Mouse (Mus musculus): ENCODE results near the gene Ppef2. TPM values are rescaled to one million over a fixed set of nuclear protein-coding genes. Genes with fewer than 3 reads are reported as not detected.

The Ppef2 gene
- polyA plus RNA-seq, 1 experiment from 2014 or later, result 0.16 TPM

DNA sequence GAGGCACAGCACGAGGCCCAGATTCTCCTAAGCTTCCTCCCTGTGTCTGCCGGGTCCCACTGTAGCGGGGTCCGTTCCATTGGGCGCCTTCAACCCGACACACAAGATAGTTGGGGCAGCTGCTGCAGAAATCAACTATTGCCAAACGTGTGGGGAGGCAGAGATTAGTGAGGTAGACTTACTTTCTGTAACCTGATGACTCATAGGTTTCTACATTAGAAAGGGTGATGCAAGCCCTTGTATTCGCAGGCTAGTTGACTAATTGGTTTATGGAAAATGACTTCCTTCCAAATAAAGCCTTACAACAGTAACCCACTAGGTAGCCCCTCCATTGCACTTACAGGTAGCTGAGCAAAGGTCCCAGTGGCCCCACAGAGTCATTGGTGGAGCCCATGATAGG, 6.6 kb upstream of the Ppef2 start:
- Histone ChIP-seq H3K27me3 (ENCODE audit: low read depth, poor library complexity, severe bottlenecking) (no peaks in the 10 kb centered on the region), H3K27ac (no peak overlapping the region), H3K36me3 (0 out of 2 replicates have a peak, but pooled peaks cover 3% of the 10 kb centered on the region), H3K9me3 (replicated peaks) (no peaks in the 10 kb centered on the region), H3K4me1 (peaks cover 18% of the 10 kb centered on the region), H3K4me3 (no peak overlapping the region)
- 91% methylated on average over 8 of the region's 8 CpGs for WGBS
- DNase-seq (ENCODE audit: low spot score), result no peak

DNA sequence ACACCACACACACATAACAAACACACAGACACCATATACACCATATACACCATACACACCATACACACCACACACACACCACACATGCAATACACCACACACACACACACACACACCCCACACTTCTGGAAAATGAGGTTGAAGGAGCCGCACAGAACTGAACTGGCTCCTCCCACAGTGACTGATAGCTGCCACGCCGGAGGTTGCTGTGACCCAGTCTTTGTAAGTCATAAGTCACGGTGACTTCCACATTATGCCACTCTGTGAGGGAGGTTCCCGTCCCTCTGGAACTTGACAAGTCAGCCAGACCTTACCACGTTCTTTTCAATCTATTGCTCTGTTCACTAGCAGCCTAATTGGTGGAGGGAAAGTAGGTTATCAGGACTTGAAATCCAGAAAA, 1.6 kb downstream of the Ppef2 start:
- no peak for DNase-seq (ENCODE audit: low spot score)
- 74% methylated on average over 6 of the region's 6 CpGs for WGBS
- Histone ChIP-seq H3K27me3 (ENCODE audit: low read depth, poor library complexity, severe bottlenecking) (no peaks in the 10 kb centered on the region), H3K4me1 (peaks cover 34% of the 10 kb centered on the region), H3K36me3 (no peaks in the 10 kb centered on the region; the same call in 1 of the 2 replicates), H3K27ac (no peak overlapping the region), H3K4me3 (no peak overlapping the region), H3K9me3 (replicated peaks) (no peaks in the 10 kb centered on the region)

DNA sequence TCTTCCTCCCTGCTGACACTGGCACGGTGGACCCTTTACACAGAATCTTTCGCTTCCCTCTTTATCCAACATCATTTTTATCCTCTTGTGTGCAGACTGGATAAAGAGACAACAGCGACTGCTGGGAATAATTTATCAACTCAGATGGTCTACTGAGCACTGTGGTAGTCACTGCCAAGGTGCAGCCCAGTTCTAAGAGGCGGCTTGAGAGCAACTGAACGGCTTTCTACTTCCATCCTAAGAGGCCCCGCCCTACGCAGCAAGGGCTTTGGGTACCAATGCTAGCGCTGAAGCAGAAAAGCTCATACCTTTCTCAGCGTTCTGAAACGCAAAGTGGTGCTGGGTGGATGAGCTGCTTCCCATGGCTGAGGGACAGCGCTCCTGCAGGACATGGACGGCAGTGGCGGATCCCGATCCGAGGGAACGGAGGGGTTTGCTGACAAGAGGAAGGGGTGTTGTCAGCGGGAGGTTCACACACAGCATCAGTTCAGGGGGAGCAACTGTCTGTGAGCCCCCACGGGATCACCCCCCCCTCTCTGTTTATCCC, 3.2 kb downstream of the Ppef2 start:
- H3K4me3 ChIP-seq, result no peak overlapping the region
- no peak overlapping the region for H3K27ac ChIP-seq
- H3K27me3 ChIP-seq (ENCODE audit: low read depth, poor library complexity, severe bottlenecking), result no peaks in the 10 kb centered on the region
- peaks cover 27% of the 10 kb centered on the region for H3K4me1 ChIP-seq
- H3K9me3 ChIP-seq (replicated peaks), result no peaks in the 10 kb centered on the region
- peak; percentile 45 for DNase-seq (ENCODE audit: low spot score)
- 27% methylated on average over 18 of the region's 18 CpGs for WGBS
- no peaks in the 10 kb centered on the region; the same call in 1 of the 2 replicates for H3K36me3 ChIP-seq

DNA sequence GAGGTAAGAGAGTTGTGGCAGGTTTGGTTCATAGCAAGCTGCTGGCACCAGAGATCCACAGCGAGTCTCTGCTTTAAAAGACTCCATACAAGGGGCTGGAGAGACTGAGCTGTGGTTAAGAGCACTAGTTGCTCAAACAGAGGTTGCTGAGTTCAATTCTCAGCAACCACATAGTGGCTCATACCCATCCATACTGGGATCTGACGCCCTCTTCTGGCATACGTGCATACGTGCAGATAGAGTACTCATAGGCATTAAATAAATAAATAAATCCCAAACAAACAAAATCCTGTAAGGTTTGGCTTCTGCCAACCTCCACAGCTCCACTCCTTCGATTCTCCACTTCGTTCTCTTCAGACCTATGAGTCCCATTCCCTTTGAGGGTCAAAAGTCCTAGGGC, 4.0 kb downstream of the Ppef2 start:
- DNase-seq (ENCODE audit: low spot score), result no peak
- Histone ChIP-seq H3K27me3 (ENCODE audit: low read depth, poor library complexity, severe bottlenecking) (no peaks in the 10 kb centered on the region), H3K4me3 (no peak overlapping the region), H3K9me3 (replicated peaks) (no peaks in the 10 kb centered on the region), H3K4me1 (peaks cover 19% of the 10 kb centered on the region), H3K27ac (no peak overlapping the region), H3K36me3 (no peaks in the 10 kb centered on the region; the same call in 1 of the 2 replicates)
- WGBS, result 94% methylated on average over 6 of the region's 6 CpGs

DNA sequence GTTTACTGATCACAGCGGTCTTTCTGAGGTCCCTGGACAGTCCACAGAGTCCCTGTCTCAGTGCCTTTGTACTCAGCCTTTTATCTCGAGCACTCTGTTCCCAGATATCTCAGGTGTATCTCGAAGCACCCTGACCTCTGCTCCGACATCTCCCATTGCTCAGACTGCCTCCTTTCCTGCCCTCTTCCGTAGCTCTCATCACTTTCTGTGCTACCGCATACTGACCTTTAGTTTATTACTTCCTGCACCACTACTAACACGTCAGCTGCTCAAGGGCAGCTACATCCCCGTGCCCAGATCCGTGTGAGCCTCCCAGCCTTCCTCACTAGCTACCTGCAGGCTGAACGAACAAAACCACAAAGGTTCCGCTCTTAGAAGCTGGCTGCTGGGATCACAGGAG, 7.5 kb downstream of the Ppef2 start:
- Histone ChIP-seq H3K27me3 (ENCODE audit: low read depth, poor library complexity, severe bottlenecking) (no peaks in the 10 kb centered on the region), H3K9me3 (replicated peaks) (no peaks in the 10 kb centered on the region), H3K4me3 (no peak overlapping the region), H3K36me3 (no peaks in the 10 kb centered on the region; the same call in 1 of the 2 replicates), H3K27ac (no peak overlapping the region), H3K4me1 (peaks cover 6% of the 10 kb centered on the region)
- 88% methylated on average over 11 of the region's 11 CpGs for WGBS
- DNase-seq (ENCODE audit: low spot score), result no peak

DNA sequence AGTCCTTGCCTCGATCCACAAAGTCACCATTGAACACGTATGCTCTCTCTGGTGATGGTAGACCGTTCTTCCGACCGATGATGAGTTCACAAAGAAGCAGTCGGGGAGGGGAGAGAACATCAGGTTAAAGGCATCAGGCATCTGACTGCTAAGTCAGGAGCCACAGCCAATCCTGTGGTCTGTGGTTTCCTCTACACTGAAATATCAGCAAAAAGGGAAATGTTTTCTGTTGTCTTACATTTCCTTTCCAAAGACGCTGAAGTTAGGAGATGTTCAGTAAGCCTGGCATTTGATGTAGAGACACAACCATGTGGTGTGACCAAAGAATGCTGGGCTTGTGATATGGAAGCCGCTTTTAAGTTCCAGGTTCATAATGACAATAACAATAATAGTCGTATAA, 10.6 kb downstream of the Ppef2 start:
- no peaks in the 10 kb centered on the region for H3K4me1 ChIP-seq
- WGBS, result 93% methylated on average over 9 of the region's 9 CpGs
- no peak overlapping the region for H3K4me3 ChIP-seq
- DNase-seq (ENCODE audit: low spot score), result no peak
- H3K27me3 ChIP-seq (ENCODE audit: low read depth, poor library complexity, severe bottlenecking), result no peaks in the 10 kb centered on the region
- no peaks in the 10 kb centered on the region; the same call in 1 of the 2 replicates for H3K36me3 ChIP-seq
- no peaks in the 10 kb centered on the region for H3K9me3 ChIP-seq (replicated peaks)
- H3K27ac ChIP-seq, result no peak overlapping the region

DNA sequence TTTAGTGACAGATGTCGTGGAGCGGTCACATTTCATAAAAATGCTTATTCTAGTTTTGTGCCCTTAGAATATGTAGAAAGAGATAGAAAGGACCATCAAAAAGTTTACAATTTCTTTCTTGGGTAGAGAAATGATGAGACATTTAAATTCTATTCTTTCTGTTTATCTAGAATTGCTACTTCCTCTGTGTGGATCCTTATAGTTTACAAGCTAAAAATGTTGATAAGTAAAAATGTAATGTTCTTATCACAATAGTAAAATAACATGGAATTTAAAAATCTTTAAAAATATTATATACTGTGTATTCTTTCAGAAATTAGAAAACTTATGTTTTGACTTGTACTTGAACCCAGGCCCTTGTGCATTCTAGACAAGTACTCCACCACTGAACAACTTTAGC, 11.2 kb downstream of the Ppef2 start:
- H3K27me3 ChIP-seq (ENCODE audit: low read depth, poor library complexity, severe bottlenecking), result no peaks in the 10 kb centered on the region
- H3K36me3 ChIP-seq, result no peaks in the 10 kb centered on the region; the same call in 1 of the 2 replicates
- H3K4me1 ChIP-seq, result no peaks in the 10 kb centered on the region
- 96% methylated on average over 2 of the region's 2 CpGs for WGBS
- H3K27ac ChIP-seq, result no peak overlapping the region
- no peak overlapping the region for H3K4me3 ChIP-seq
- no peak for DNase-seq (ENCODE audit: low spot score)
- H3K9me3 ChIP-seq (replicated peaks), result no peaks in the 10 kb centered on the region

DNA sequence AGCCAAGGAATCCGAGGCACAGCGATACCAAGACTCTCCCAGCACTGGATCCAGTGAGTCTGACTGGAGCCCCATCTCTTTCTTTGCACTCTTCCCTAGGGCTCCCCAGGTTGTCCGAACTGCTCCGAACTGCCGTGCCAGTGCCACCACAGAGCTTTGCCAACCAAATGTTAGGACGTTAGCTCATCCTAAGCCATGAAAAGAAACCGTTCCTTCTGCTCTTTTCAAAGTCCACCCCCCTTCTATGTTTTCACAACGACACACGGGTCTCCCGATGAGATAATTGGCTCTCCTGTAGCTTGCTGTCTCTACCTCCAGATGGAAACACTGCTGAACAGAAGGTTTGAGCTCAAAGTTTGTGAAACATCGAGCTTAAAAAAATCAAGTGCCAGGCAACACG, 15.3 kb downstream of the Ppef2 start:
- WGBS, result 94% methylated on average over 12 of the region's 12 CpGs
- no peak overlapping the region for H3K27ac ChIP-seq
- no peaks in the 10 kb centered on the region for H3K4me1 ChIP-seq
- no peaks in the 10 kb centered on the region for H3K36me3 ChIP-seq
- H3K9me3 ChIP-seq (replicated peaks), result no peaks in the 10 kb centered on the region
- H3K4me3 ChIP-seq, result no peak overlapping the region
- no peaks in the 10 kb centered on the region for H3K27me3 ChIP-seq (ENCODE audit: low read depth, poor library complexity, severe bottlenecking)
- no peak for DNase-seq (ENCODE audit: low spot score)

DNA sequence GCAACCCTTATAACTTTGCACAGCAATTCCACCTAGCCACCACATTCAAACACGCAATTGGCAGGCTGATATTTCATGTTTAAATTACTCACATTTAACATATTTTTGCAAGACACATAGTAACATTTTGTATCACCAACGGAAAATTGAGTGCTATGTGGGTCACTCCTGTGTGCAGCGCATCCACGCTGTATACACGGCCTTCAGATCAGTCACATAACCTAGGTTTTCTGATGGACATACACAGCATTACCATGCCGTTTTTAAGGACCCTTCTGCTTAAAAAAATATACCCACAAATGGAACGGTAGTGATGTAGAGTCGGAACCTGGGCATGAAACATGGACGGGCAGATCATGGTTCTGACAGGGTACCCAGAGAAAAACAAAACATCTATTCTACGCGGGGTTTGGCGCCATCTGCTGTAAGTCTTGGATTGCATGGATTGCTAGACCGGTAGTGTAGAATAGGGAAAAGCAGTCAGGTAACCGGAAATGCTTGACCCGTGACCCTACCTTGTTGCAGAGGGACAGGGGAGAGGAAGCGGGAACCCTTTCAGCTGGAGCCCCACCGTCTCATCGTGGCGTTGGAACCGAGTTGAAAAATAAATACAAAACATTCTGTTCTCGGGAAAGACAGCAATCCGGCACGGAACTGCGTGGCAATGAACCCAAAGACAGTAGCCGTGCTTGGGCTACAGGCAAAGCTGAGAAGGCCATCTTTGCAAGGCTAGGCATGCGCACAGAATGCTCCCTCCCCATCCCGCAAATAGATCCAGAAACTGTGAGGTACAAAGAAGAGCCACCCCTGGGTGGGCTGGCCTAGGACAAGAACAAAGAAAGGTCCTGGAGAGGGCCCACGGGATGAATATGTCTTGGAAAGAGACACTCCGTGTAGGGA, 16.5 kb downstream of the Ppef2 start:
- no peaks in the 10 kb centered on the region for H3K36me3 ChIP-seq
- peak overlapping the region; percentile 22; the same call in 1 of the 2 replicates for H3K4me3 ChIP-seq
- H3K4me1 ChIP-seq, result no peaks in the 10 kb centered on the region
- peak; percentile 69 for DNase-seq (ENCODE audit: low spot score)
- H3K27me3 ChIP-seq (ENCODE audit: low read depth, poor library complexity, severe bottlenecking), result no peaks in the 10 kb centered on the region
- peak overlapping the region; percentile 62 for H3K27ac ChIP-seq
- 51% methylated on average over 29 of the region's 29 CpGs for WGBS
- H3K9me3 ChIP-seq (replicated peaks), result no peaks in the 10 kb centered on the region

DNA sequence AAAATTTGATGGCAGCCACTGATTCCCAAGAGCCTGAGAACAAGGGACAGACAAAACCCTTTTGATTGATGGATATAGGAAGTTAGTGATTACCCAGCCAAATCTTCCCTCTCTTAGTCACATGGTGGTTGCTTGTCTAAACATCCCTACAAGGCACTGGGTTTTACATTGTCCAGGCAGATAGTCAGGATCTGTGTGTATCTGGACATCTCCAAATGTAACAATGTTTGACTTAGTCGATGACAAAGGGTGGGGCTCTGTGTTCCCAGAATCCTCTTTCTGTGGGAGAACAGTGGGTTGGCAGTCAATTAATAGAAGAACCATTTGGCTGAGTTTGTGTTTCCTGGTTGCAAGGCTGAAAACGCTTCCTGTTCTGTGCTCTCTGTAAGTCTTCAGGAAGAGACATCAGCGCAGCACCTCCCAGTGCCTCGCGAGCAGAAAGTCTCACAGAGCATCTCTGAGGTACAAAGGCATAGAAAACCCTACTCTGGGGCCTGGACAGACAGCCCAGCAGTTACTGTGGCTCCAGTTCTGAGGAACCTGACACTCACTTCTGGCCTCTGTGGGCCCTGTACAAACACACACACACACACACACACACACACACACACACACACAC, 21.0 kb downstream of the Ppef2 start:
- no peaks in the 10 kb centered on the region for H3K9me3 ChIP-seq (replicated peaks)
- no peak overlapping the region for H3K4me3 ChIP-seq
- no peaks in the 10 kb centered on the region for H3K27me3 ChIP-seq (ENCODE audit: low read depth, poor library complexity, severe bottlenecking)
- no peak overlapping the region for H3K27ac ChIP-seq
- 63% methylated on average over 5 of the region's 5 CpGs for WGBS
- no peaks in the 10 kb centered on the region for H3K4me1 ChIP-seq
- DNase-seq (ENCODE audit: low spot score), result no peak
- no peaks in the 10 kb centered on the region for H3K36me3 ChIP-seq

DNA sequence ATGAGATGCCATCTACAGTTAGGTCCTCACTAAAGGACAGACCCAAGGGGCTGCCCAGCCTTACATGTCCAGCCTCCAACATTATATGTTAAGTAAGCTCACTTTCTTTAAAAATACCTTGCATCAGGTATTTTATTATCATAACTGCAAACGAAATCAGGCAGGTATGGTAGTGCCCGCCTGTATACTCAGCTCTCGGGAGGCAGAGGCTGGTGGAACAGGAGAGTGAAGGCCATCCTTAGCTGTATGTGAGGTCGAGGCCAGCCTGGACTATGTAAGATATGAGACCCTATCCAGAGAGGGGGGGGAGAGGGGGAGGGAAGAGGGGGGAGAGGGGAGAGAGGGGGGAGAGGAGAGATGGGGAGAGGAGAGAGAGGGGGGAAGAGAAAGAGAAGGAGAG, 22.7 kb downstream of the Ppef2 start:
- no peak for DNase-seq (ENCODE audit: low spot score)
- Histone ChIP-seq H3K27ac (no peak overlapping the region), H3K27me3 (ENCODE audit: low read depth, poor library complexity, severe bottlenecking) (no peaks in the 10 kb centered on the region), H3K4me1 (no peaks in the 10 kb centered on the region), H3K36me3 (no peaks in the 10 kb centered on the region), H3K4me3 (no peak overlapping the region), H3K9me3 (replicated peaks) (no peaks in the 10 kb centered on the region)
- 83% methylated on average over 4 of the region's 4 CpGs for WGBS

DNA sequence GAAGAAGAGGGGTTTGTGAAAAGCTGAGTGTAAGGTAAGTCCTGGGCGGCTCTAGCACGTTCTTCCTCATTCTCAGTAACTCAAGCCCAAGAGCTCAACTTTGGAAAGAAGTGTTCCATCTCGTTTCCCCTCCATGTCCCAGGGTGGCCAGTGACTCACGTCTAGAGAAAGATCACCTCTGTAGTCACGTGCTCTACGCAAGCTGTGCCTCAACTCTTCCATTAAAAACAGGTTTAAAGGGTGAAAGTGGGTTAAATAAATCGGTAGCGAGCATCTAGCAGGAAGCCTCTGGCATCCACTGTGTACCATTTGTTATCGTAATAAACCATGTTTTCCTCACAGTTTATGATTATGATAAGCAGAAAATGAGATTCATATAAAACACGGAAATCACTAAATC, 24.2 kb downstream of the Ppef2 start:
- Histone ChIP-seq H3K27ac (no peak overlapping the region), H3K9me3 (replicated peaks) (no peaks in the 10 kb centered on the region), H3K4me1 (no peaks in the 10 kb centered on the region), H3K4me3 (no peak overlapping the region), H3K36me3 (no peaks in the 10 kb centered on the region), H3K27me3 (ENCODE audit: low read depth, poor library complexity, severe bottlenecking) (no peaks in the 10 kb centered on the region)
- 88% methylated on average over 10 of the region's 10 CpGs for WGBS
- no peak for DNase-seq (ENCODE audit: low spot score)

DNA sequence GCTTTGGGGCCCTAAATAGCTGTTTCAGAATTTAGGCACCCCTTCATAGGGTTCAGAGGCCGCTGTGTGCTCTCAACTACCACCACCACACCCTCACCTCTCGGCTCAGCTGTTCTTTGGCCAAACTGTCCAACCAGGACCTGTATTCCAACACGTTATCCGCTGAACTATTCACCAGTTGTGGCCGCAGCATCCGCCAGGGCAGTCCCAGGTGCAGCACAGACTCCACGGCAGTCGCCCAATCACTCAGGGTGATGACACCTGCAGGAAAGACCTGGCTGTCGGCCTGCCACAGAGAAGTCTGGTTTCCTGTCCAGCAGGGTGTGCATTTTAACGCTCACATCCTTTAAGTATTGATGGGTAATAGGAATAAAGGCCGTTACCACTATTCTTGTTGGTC, 25.8 kb downstream of the Ppef2 start:
- WGBS, result 88% methylated on average over 11 of the region's 11 CpGs

More for the DNA sequence above, 25.8 kb downstream of the Ppef2 start:
- Histone ChIP-seq H3K4me1 (no peaks in the 10 kb centered on the region), H3K9me3 (replicated peaks) (no peaks in the 10 kb centered on the region), H3K27me3 (ENCODE audit: low read depth, poor library complexity, severe bottlenecking) (no peaks in the 10 kb centered on the region), H3K4me3 (no peak overlapping the region), H3K36me3 (no peaks in the 10 kb centered on the region), H3K27ac (no peak overlapping the region)
- DNase-seq (ENCODE audit: low spot score), result no peak
